Mouse (Mus musculus): ENCODE results near the gene Ift81. TPM values are rescaled to one million over a fixed set of nuclear protein-coding genes. Genes with fewer than 3 reads are reported as not detected.
A peak's percentile ranks its signal among the peaks of the same experiment; 100 is the strongest.

The Ift81 gene
- polyA plus RNA-seq, 1 experiment from 2014 or later: 37.2 TPM

GRCm38 (mm10) chr5:122584093-122584492, 30.2 kb downstream of the Ift81 start:
- no peak overlapping the region for H3K27ac ChIP-seq
- 64% methylated on average over 5 of the region's 5 CpGs for whole genome bisulfite sequencing
- H3K4me2 ChIP-seq: no peak overlapping the region
- no peaks in the 10 kb centered on the region for H3K4me1 ChIP-seq
- H3K4me3 ChIP-seq (replicated peaks): no peak overlapping the region
- peak; percentile 63; the same call in 1 of the 2 replicates for ATAC-seq (ENCODE audit: insufficient read depth, low FRiP score, low read depth)
- no peak overlapping the region for H3K9ac ChIP-seq
- H3K27me3 ChIP-seq (replicated peaks): no peaks in the 10 kb centered on the region
- no peaks in the 10 kb centered on the region for H3K9me3 ChIP-seq
- H3K36me3 ChIP-seq: peaks cover 11% of the 10 kb centered on the region

DNA sequence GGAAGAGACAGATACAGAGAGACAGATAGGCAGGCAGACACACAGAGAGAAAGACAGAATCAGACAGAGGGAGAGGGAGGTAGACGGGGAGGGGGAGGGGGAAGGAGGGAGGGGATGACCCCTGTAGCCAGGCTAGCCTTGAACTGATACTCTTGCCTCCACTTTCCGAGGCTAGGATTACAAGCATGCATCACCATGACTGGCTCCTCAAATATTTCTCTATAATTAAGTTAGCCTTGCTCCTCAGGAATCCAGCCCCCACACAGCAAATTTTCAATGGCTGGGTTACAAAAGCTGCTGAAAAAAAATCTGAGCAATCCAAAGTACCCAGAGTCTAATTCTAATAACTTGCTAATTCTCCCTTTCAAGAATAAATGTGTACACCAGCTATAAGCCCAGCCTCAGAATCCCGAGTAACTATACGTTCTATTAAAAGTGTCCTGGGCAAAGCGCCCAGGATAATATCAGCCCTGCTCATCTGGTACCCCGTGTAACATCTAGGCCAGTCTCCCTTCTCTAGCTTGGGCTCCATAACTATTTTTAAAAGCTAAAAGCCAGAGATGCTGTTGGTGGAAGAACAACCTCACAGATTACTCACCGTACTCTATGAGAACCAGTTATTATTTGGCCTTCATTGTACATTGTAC, 37.5 kb downstream of the Ift81 start:
- ATAC-seq (ENCODE audit: insufficient read depth, low FRiP score, low read depth): no peak
- WGBS: 68% methylated on average over 7 of the region's 7 CpGs
- no peaks in the 10 kb centered on the region for H3K9me3 ChIP-seq
- H3K4me2 ChIP-seq: no peak overlapping the region
- no peak overlapping the region for H3K27ac ChIP-seq
- no peak overlapping the region for H3K4me3 ChIP-seq (replicated peaks)
- no peaks in the 10 kb centered on the region for H3K4me1 ChIP-seq
- no peak overlapping the region for H3K9ac ChIP-seq
- no peaks in the 10 kb centered on the region for H3K27me3 ChIP-seq (replicated peaks)
- peaks cover 11% of the 10 kb centered on the region for H3K36me3 ChIP-seq

GRCm38 (mm10) chr5:122572001-122572400, 42.3 kb downstream of the Ift81 start:
- 64% methylated on average over 5 of the region's 5 CpGs for WGBS
- Histone ChIP-seq H3K9ac (no peak overlapping the region), H3K4me2 (no peak overlapping the region), H3K4me3 (replicated peaks) (no peak overlapping the region), H3K27ac (no peak overlapping the region), H3K36me3 (peaks cover 4% of the 10 kb centered on the region; the same call in 1 of the 2 replicates), H3K9me3 (no peaks in the 10 kb centered on the region), H3K27me3 (replicated peaks) (no peaks in the 10 kb centered on the region), H3K4me1 (no peaks in the 10 kb centered on the region)
- ATAC-seq (ENCODE audit: insufficient read depth, low FRiP score, low read depth): no peak

- H3K4me3 ChIP-seq (replicated peaks): no peak overlapping the region
- no peaks in the 10 kb centered on the region for H3K4me1 ChIP-seq
- no peak overlapping the region for H3K9ac ChIP-seq
- H3K36me3 ChIP-seq: peaks cover 12% of the 10 kb centered on the region
- H3K4me2 ChIP-seq: no peak overlapping the region
- ATAC-seq (ENCODE audit: insufficient read depth, low FRiP score, low read depth): no peak
- no peak overlapping the region for H3K27ac ChIP-seq
- WGBS: 83% methylated on average over 8 of the region's 8 CpGs
- no peaks in the 10 kb centered on the region for H3K9me3 ChIP-seq
- H3K27me3 ChIP-seq (replicated peaks): no peaks in the 10 kb centered on the region
Measured at GRCm38 (mm10) chr5:122566626-122567025, 47.7 kb downstream of the Ift81 start.

DNA sequence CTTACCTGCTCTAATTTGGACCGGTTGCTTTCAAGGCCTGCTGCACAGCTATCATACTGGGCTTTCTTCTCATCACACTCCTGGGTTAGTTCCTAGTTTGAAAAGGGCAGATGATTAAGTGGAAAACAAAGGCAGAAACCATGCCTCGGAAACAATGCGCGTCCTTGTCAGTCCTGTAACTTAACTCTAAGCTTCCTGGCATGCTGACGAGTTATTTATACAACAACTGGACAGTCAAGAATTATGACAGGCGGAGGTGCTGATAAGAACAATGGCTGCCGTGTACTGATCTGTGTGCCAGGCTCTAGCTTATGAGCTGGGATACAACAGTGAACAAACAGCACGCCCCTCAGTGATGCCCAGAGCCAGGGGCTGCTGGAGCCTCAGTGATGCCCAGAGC, 53.7 kb downstream of the Ift81 start:
- H3K9ac ChIP-seq: no peak overlapping the region
- WGBS: 43% methylated on average over 8 of the region's 8 CpGs
- no peak overlapping the region for H3K4me2 ChIP-seq
- H3K36me3 ChIP-seq: peaks cover 19% of the 10 kb centered on the region
- no peak overlapping the region for H3K4me3 ChIP-seq (replicated peaks)
- H3K4me1 ChIP-seq: 0 out of 2 replicates have a peak, but pooled peaks cover 2% of the 10 kb centered on the region
- no peaks in the 10 kb centered on the region for H3K9me3 ChIP-seq
- peak; percentile 31; the same call in 1 of the 2 replicates for ATAC-seq (ENCODE audit: insufficient read depth, low FRiP score, low read depth)
- H3K27me3 ChIP-seq (replicated peaks): no peaks in the 10 kb centered on the region
- no peak overlapping the region for H3K27ac ChIP-seq

DNA sequence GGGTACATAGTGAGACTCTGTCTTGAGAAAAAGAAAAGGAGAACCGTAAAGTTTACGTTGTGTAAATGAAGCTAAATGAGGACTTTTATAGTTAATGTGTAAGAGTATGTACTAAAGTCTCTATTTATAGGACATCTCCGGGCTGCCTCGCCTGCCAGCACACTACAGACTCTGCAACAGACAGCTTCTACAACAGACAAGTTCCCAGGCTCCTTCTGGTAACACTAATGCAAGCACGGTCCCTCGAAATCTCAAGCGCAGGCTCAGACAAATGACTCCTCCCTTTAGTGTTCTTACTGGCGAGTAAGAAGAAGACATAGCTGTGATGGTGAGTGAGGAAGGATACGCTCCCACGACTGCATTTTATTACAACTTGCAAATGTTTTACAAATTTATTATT, 56.2 kb downstream of the Ift81 start:
- Histone ChIP-seq H3K9me3 (no peaks in the 10 kb centered on the region), H3K9ac (no peak overlapping the region), H3K27me3 (replicated peaks) (no peaks in the 10 kb centered on the region), H3K36me3 (peaks cover 10% of the 10 kb centered on the region; the same call in 1 of the 2 replicates), H3K4me1 (0 out of 2 replicates have a peak, but pooled peaks cover 2% of the 10 kb centered on the region), H3K4me3 (replicated peaks) (no peak overlapping the region), H3K4me2 (no peak overlapping the region), H3K27ac (no peak overlapping the region)
- WGBS: 84% methylated on average over 10 of the region's 10 CpGs
- no peak for ATAC-seq (ENCODE audit: insufficient read depth, low FRiP score, low read depth)

DNA sequence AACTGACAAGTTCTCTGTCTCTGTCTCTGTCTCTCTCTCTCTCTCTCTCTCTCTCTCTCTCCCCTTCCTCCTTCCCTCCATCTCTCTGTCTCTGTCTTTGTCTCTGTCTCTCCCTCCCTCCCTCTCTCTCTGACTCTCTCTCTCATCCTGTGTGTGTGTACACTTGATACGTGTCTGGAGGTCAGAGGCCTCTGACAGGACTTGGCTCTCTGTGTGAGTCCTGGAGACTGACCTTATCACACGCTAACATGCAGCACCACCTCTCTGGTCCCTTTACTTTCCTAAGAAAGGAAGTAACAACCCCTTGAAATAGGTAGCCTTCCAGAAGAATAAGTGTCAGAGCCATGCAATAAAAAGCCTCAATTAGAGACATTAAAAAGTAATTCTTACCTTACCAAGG, 59.2 kb downstream of the Ift81 start:
- H3K4me3 ChIP-seq (replicated peaks): no peak overlapping the region
- no peak overlapping the region for H3K4me2 ChIP-seq
- no peak overlapping the region for H3K27ac ChIP-seq
- ATAC-seq (ENCODE audit: insufficient read depth, low FRiP score, low read depth): no peak
- peaks cover 10% of the 10 kb centered on the region; the same call in 1 of the 2 replicates for H3K36me3 ChIP-seq
- 70% methylated on average over 2 of the region's 2 CpGs for WGBS
- no peaks in the 10 kb centered on the region for H3K9me3 ChIP-seq
- H3K27me3 ChIP-seq (replicated peaks): no peaks in the 10 kb centered on the region
- no peaks in the 10 kb centered on the region for H3K4me1 ChIP-seq
- H3K9ac ChIP-seq: no peak overlapping the region

DNA sequence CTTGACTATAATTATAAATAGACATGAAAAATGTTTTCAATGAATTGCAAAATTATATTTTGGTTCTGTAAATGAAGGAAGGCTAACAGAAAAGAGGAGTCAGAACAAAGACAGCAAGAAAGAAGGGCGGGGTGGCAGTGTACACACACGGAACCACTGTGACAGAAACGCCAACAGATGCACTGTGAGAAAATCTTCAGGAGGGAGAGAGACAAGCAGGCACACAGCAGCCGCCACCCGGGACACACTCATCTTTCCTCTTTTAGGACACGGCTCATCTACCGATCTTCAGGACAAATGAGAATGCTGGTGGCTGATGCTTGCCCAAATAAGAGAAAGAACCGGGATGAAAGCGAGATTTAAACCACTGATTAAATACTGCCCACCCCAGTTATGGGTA, 61.7 kb downstream of the Ift81 start:
- 67% methylated on average over 9 of the region's 9 CpGs for WGBS
- Histone ChIP-seq H3K4me3 (replicated peaks) (no peak overlapping the region), H3K4me2 (no peak overlapping the region), H3K9ac (no peak overlapping the region), H3K36me3 (no peaks in the 10 kb centered on the region), H3K27me3 (replicated peaks) (no peaks in the 10 kb centered on the region), H3K4me1 (0 out of 2 replicates have a peak, but pooled peaks cover 5% of the 10 kb centered on the region), H3K9me3 (no peaks in the 10 kb centered on the region), H3K27ac (no peak overlapping the region)
- no peak for ATAC-seq (ENCODE audit: insufficient read depth, low FRiP score, low read depth)

GRCm38 (mm10) chr5:122550460-122550859, 63.9 kb downstream of the Ift81 start:
- no peaks in the 10 kb centered on the region for H3K36me3 ChIP-seq
- 29% methylated on average over 8 of the region's 8 CpGs for WGBS
- H3K9ac ChIP-seq: no peak overlapping the region
- no peak for ATAC-seq (ENCODE audit: insufficient read depth, low FRiP score, low read depth)
- H3K9me3 ChIP-seq: no peaks in the 10 kb centered on the region
- H3K27me3 ChIP-seq (replicated peaks): no peaks in the 10 kb centered on the region
- no peak overlapping the region for H3K4me3 ChIP-seq (replicated peaks)
- 0 out of 2 replicates have a peak, but pooled peaks cover 5% of the 10 kb centered on the region for H3K4me1 ChIP-seq
- H3K27ac ChIP-seq: peak overlapping the region; percentile 61
- H3K4me2 ChIP-seq: peak overlapping the region; percentile 27; the same call in 1 of the 2 replicates

DNA sequence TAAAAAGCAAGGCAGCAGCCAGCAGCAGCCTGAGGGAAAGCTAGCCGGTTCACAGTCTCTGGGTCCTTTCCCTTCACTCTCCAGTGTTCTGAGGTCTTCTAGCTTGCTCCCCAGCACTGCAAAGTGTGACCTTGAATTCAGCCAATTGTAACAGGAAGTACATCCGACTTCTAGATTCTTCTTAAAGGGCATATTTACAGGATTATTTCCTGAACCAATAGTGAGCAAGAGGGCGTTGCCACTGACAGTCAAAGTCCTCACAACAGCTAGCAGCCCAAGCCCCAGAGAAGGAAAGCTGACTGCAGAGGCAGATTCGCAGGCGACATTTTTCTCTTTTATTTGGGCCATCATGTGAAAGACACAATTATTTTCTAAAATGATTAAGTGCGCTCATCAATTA, 65.6 kb downstream of the Ift81 start:
- H3K4me3 ChIP-seq (replicated peaks): no peak overlapping the region
- no peak overlapping the region for H3K9ac ChIP-seq
- peak overlapping the region; percentile 69; the same call in 1 of the 2 replicates for H3K27ac ChIP-seq
- peak; percentile 63 for ATAC-seq (ENCODE audit: insufficient read depth, low FRiP score, low read depth)
- no peaks in the 10 kb centered on the region for H3K36me3 ChIP-seq
- H3K27me3 ChIP-seq (replicated peaks): no peaks in the 10 kb centered on the region
- 0 out of 2 replicates have a peak, but pooled peaks cover 5% of the 10 kb centered on the region for H3K4me1 ChIP-seq
- WGBS: 51% methylated on average over 6 of the region's 6 CpGs
- no peak overlapping the region for H3K4me2 ChIP-seq
- H3K9me3 ChIP-seq: no peaks in the 10 kb centered on the region

GRCm38 (mm10) chr5:122547810-122548209, 66.5 kb downstream of the Ift81 start:
- no peaks in the 10 kb centered on the region for H3K36me3 ChIP-seq
- no peak overlapping the region for H3K4me3 ChIP-seq (replicated peaks)
- 67% methylated on average over 6 of the region's 6 CpGs for WGBS
- ATAC-seq (ENCODE audit: insufficient read depth, low FRiP score, low read depth): no peak
- H3K27me3 ChIP-seq (replicated peaks): no peaks in the 10 kb centered on the region
- H3K4me1 ChIP-seq: 0 out of 2 replicates have a peak, but pooled peaks cover 5% of the 10 kb centered on the region
- no peak overlapping the region for H3K4me2 ChIP-seq
- H3K9ac ChIP-seq: no peak overlapping the region
- no peak overlapping the region for H3K27ac ChIP-seq
- H3K9me3 ChIP-seq: no peaks in the 10 kb centered on the region

DNA sequence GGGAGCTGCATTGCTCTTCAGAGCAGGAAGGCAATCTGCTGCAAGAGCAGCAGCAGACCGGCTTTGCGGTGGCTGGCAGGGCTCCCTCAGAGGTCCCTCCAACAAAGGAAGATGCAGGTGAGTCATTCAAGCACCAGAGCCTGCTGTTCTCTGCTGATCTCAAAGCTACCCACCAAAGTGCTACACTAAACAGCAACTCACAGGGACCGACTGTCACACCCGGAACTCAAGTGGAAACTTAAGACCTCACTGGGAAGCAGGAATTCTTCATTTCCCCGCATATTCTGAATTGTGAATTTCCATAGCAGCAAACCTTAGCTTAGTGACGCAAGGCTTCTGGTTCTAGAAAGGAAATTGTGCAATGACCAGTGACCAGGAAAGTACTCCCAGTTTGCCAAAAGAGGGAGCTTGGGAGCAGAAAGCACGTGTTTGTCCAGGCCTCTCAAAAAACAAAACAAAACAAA, 67.0 kb downstream of the Ift81 start:
- Histone ChIP-seq H3K9ac (no peak overlapping the region), H3K27me3 (replicated peaks) (no peaks in the 10 kb centered on the region), H3K4me1 (0 out of 2 replicates have a peak, but pooled peaks cover 5% of the 10 kb centered on the region), H3K4me3 (replicated peaks) (no peak overlapping the region), H3K27ac (no peak overlapping the region), H3K4me2 (no peak overlapping the region), H3K36me3 (no peaks in the 10 kb centered on the region), H3K9me3 (no peaks in the 10 kb centered on the region)
- 53% methylated on average over 7 of the region's 7 CpGs for WGBS
- no peak for ATAC-seq (ENCODE audit: insufficient read depth, low FRiP score, low read depth)

All from stomach, embryonic 15.5 days (tissue).